Mouse (Mus musculus): Measurements from ENCODE around the gene Dusp14.
A peak's percentile ranks its signal among the peaks of the same experiment; 100 is the strongest.

Dusp14 gene

GRCm38 (mm10) chr11:84066927-84067645 lies 2.0 kb downstream of the Dusp14 start:
- peak; percentile 90 for DNase-seq

- DNase-seq, result peak; percentile 75
These were observed 3.0 kb downstream of the Dusp14 start for GRCm38 (mm10) chr11:84066071-84066481.

GRCm38 (mm10) chr11:84063631-84064209 lies 5.3 kb downstream of the Dusp14 start:
- DNase-seq, result peak; percentile 9

GRCm38 (mm10) chr11:84062805-84063204 lies 6.3 kb downstream of the Dusp14 start:
- peak; percentile 12 for DNase-seq

GRCm38 (mm10) chr11:84061881-84062280 lies 7.2 kb downstream of the Dusp14 start:
- DNase-seq, result peak; percentile 9

GRCm38 (mm10) chr11:84060635-84061034 lies 8.4 kb downstream of the Dusp14 start:
- DNase-seq, result no peak

- peak; percentile 2 for DNase-seq
These were observed 9.3 kb downstream of the Dusp14 start for GRCm38 (mm10) chr11:84059784-84060183.

- DNase-seq, result no peak
These were observed 11.6 kb downstream of the Dusp14 start for GRCm38 (mm10) chr11:84057418-84057817.

GRCm38 (mm10) chr11:84053524-84054163 lies 15.4 kb downstream of the Dusp14 start:
- peak; percentile 96 for DNase-seq

- no peak for DNase-seq
These were observed 16.0 kb downstream of the Dusp14 start for GRCm38 (mm10) chr11:84053055-84053454.

GRCm38 (mm10) chr11:84048411-84048810 lies 20.6 kb downstream of the Dusp14 start:
- no peak for DNase-seq

- no peak for DNase-seq
These were observed 21.8 kb downstream of the Dusp14 start for GRCm38 (mm10) chr11:84047270-84047669.

- DNase-seq, result no peak
These were observed 24.1 kb downstream of the Dusp14 start for GRCm38 (mm10) chr11:84044988-84045387.

GRCm38 (mm10) chr11:84042808-84043762 lies 26.0 kb downstream of the Dusp14 start:
- no peak for DNase-seq

- DNase-seq, result no peak
These were observed 28.4 kb downstream of the Dusp14 start for GRCm38 (mm10) chr11:84040621-84041020.

- DNase-seq, result no peak
These were observed 35.4 kb downstream of the Dusp14 start for GRCm38 (mm10) chr11:84033671-84034070.

- no peak for DNase-seq
These were observed 36.5 kb downstream of the Dusp14 start for GRCm38 (mm10) chr11:84032559-84032958.

GRCm38 (mm10) chr11:84031971-84032370 lies 37.1 kb downstream of the Dusp14 start:
- DNase-seq, result no peak

GRCm38 (mm10) chr11:84028271-84029028 lies 40.6 kb downstream of the Dusp14 start:
- DNase-seq, result no peak

GRCm38 (mm10) chr11:84027231-84027630 lies 41.8 kb downstream of the Dusp14 start:
- no peak for DNase-seq

GRCm38 (mm10) chr11:84016810-84017508 lies 52.1 kb downstream of the Dusp14 start:
- DNase-seq, result no peak

All from cerebellum, adult 9-10 months (tissue).